Mouse (Mus musculus): ENCODE results near the gene Barhl1.

The Barhl1 gene

DNA sequence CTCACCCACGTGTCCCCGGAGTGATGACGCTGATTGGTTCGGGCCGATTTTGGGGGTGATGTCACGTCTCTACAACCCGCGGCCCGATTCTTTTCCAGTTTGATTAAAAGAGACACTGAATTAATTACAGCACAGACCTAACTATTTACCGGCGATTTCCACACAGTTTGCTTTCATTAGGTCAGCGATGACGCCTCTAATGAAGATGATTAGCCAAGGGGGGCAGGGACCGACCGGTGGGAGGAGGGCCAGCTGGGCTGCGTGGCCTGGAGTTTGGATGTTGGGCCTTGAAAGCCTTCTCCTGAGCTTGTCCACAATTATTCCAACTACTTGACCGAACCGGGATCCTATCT, at the start of gene Barhl1:
Gene Barhl1, minus strand, starts transcription at position 156 of the 353 bp plus-strand sequence.
- no peak for DNase-seq (ENCODE audit: low spot score)

DNA sequence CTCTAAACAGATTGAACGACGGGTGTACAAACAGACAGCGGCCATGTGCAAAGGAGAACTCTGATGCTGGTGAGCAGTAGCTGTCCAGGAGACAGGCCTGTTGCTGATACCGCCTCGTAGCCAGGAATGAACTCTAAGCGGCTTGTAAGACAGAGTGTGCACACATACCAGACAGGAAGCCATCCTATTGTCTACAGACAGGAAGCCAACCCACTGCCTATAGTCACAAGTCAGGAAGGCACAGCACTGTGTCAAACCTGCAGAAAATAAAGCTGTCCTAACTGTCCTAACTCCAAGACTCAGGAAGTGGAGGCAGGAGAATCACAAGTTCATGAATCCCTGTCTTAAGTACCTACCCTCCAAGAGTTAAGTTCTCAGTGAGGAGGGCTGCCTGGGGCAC, 47.1 kb upstream of the Barhl1 start:
- no peak for DNase-seq (ENCODE audit: low spot score)

DNA sequence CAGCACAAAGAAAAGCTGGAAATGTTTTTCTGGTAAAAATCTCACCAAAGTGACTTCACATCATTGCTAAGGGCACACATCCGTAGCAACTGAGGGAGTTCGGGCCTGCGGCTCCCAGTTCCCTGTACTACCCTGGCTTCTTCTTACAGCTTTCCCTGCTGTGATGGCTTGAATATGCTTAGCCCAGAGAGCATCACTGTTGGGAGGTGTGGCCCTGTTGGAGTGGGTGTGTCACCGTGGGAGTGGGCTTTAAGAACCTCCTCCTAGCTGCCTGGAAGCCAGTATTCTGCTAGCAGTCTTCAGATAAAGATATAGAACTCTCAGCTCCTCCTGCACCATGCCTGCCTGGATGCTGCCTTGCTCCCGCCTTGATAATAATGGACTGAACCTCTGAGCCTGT, 45.2 kb upstream of the Barhl1 start:
- DNase-seq (ENCODE audit: low spot score) = no peak

DNA sequence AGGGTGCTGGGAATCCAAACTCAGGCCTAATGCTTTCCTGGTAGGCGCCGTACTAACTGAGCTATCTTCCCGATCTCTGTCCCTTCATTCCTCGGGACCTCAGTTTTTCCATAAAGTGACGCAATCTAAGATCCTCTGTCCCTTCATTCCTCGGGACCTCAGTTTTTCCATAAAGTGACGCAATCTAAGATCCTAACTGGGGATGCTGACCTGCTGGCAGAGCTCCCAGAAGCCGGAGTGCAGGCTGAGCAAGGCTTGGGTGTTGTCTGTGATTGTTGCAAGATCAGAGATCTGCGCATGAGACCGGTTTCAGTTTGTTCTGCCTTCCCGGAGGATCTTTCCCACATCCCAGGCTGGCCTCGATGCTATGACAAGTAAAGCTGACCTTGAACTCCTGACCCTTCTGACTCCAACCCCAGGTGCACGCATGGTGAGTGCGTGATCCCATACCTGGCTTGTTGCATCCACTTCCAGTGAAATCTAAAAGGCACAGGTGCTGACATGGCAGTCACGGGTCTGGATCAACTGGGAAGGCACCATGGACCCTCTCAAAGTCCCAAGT, 44.6 kb upstream of the Barhl1 start:
- no peak for DNase-seq (ENCODE audit: low spot score)

DNA sequence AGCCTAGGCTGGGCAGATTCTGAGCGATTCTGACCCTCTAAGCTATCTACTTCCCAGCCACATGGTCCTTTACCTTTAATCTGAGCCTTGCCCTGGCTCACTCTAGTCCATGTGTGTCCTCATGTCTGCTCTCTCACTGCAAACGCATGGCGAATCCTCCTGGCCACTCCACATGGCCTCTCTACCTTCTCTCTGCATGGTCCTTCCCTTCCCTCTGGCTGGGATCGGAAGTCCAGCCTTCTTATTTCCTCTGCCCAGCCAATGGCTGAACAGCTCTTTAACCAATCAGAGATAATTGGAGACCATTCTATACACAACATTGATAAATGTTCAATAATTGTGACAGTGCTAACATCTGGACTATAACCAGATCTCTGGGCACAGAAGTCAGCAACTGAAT, 40.4 kb upstream of the Barhl1 start:
- no peak for DNase-seq (ENCODE audit: low spot score)

DNA sequence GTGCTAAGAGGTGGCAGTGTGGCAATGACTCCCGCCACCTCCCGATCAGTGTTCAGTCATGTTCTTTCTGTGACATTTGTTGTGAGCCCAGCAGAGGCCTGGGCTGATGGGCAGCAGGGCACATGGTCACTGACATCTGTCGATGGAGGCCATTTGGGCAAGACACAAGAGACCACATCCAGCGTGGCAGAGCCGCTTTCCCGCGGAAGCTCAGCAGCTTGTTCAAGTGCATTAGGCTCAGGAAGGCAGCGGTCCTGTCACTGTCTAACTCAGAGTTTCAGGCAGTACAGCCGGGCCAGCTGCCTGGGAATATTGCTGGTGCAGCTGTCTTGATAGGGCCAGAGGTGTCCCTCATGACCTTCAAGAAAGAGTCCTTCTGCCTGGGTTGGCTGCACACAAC, 38.1 kb upstream of the Barhl1 start:
- DNase-seq (ENCODE audit: low spot score) = peak; percentile 84

DNA sequence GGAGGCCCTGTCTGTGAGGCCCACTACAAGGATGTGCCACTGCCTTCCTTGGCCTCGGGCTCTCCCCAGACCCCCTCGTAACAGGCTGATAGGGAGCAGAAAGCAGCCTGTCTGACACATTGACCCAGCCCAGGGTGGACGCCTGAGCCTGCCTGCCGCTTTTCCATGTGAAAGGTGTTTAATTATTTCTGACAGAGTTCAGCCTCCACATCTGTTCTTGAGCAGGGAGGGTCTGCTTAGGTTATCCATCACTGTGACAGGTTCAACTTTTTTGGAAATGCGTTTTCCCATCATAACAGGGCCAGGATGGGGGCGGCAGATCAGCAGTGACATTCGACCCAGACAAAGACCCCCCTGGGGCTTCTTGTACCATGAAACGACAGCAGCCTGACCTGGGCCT, 36.5 kb upstream of the Barhl1 start:
- no peak for DNase-seq (ENCODE audit: low spot score)

DNA sequence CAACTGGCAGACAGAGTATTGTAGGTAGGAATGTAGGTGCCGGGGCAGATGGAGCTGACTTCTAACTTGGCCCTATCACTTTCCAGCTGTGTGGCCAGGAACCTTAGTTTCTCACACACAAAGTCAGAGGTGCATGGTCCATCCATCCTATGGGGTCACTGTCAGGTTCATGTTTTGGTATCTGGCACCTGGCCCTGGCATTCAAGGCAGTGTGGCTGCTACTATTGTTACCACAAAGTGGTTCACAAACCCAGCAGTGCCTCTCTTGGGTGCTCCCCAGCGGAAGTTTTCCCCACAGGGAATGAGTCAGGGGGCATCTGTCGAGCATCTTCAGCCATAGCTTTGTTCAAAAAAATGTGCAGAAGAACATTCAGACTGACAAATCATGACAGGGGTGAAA, 29.8 kb upstream of the Barhl1 start:
- DNase-seq (ENCODE audit: low spot score) = no peak

DNA sequence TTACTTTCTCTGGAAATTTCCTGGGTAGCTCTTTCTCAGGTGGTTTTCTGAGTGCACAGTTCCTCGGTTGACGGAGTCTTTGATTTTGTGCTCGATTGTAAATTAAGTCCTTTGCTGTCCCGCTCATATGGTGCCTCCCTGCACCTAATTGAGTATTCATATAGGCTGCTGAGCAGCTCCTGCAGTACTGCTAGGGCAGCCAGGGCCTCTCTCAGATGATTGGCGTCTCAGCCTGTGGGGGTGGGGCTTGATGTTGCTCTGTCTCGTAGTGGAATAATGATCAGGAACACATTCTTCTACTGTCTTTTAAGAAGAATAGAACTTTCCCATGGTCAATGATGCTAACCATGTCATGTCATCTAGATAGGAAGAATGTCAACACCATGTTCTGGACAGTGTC, 28.9 kb upstream of the Barhl1 start:
- DNase-seq (ENCODE audit: low spot score) = no peak

DNA sequence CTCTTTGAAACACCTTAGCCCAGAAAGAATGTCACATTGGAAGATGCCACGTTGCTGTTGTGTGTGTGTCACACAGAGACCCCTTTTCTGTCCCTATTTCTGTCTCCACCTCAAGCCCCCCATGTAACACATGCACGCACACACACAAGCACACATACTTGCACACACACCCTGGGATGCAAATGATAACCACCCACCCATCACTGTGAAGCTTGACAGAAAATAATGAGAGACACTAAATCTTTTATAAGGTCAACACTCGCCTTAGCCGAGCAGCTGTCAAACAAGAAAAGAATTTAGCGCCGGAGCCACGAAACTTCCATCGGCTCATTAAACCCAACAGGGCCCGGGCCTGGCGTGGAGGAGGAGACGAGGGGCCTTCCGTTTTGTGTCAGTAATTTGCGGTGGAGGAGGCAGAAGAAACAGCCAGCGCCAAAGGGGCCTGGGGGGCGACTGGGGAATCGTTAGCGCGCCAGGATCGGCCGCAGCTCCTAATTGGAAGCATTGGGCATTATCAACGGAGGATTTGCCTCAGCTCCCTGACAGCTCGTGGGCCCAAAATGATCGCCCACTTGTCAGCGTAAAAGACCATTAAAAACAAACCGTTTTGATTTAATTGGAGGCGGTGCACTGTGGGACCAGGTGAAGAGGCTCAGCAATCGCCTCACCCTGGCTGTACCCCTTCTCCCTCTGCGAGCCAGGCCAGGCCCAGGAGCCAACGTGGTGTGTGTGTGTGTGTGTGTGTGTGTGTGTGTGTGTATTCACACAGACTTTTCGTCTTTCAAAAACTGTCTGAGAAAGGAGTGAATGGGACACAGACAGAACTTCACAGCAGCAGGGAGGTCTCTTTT, 27.4 kb upstream of the Barhl1 start:
- DNase-seq (ENCODE audit: low spot score) = peak; percentile 78

DNA sequence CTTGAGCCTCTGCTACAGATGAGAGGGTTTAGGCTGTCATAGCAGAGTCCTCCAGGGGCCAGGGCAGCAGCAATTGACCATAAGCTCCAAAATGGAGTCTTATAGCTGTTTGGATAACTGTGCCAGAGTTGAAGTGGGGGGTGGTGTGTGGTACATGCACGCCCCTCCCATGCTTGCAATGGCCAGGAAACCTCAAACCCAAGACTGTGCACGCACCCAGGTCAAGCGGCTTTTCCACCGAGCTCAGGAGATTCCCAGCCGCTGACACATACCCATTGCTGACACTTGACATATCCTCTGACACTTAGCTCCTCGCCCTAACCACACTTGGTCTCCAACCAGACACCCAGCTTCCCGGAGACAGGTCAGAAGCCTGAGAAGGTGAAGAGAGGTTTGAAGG, 22.5 kb upstream of the Barhl1 start:
- DNase-seq (ENCODE audit: low spot score) = no peak

DNA sequence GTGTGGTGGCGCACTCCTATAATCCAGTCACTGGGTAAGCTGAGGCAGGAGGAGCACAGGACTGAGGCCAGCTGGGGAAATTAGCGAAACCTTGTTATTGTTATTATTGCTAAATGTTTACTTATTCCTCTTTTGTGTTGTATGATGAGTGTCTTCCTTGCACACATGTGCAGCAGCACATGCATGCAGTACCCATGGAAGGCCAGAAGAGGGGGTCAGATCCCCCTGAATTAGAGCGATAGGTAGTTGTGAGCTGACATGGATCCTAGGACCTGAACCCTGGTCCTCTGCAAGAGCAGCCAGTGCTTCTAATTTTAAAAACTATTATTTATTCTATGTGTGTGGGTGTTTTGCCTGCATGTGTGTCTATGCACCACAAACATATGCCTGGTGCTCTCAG, 14.1 kb upstream of the Barhl1 start:
- no peak for DNase-seq (ENCODE audit: low spot score)

DNA sequence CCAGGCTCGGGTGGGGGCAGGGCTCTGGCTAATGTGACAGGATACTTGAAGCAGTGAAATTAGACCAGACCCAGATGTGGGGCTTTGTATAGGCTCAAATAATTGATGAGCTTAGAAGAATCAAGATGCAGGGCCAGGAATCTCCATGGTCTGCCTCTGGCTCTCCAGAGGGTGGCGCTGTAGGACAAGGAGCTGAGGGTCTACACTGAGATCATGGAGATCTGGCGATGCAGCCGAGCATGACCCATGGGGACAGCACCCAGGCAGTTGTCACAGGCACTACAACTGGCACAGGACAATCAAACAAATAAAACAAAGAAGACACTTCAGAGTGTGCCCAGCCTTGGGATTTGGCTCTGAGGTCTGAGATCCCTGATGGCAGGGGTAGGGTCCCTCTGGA, 7.4 kb upstream of the Barhl1 start:
- DNase-seq (ENCODE audit: low spot score) = peak; percentile 92

DNA sequence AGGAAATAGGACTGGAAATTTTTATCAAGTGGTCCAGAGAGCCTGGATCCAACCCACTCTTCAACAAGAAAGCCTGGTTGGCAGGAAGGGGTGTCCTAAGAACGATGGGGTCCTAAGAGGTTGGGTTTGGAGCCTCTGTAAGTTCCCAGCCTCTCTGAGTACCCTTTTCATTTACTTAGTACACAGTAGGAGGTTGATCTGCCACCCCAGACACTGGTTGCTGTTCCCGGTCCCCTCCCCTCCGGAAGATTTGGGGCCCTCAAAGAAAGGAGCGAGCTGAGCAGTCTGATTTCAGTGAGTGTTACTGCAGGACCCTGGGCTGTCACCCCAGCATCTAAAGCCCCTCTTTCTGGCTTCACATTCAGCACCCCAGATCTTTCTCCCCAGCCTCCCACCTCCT, 2.5 kb upstream of the Barhl1 start:
- DNase-seq (ENCODE audit: low spot score) = no peak

DNA sequence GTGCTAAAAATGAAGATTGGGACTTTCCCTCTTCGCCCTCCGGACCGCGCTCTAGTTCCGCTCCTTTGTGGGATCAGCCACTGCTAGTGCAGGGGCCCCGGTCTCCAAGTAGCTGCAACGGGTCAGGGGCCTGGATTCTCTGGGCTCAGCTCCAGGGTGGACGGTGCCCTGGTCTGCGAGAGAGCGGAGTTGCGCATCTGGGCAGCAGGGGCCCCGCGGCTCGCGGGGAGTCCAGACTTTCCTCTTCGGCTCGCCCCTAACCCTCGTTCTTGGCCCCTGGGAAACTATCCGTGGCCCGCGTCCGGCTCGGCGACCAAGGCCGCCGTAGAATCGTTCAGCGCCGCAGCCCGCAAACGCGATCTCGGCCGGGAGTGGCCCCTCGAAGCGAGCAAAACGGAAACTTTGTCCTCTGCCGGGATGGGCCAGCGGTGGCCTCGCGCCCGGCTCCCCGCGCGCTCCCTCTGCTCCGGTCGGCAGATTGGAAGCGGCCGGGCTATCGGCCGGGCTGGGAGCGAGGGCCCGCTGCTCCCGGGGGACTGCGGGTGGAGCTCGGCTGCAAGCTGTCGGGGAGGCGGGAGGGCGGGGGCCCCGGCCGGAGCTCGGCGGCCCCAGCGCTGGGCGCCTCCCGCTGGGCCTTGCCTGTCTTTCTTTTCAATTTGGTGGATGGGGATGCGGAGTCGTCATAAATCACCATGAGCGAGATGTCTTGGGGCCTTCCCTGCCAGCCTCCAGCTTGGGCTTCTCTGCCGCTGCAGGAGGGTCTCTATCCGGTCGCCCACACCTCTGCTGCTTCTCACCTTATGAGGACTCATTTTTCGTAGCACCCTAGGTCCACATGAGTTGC, 1.3 kb upstream of the Barhl1 start:
- peak; percentile 45 for DNase-seq (ENCODE audit: low spot score)

DNA sequence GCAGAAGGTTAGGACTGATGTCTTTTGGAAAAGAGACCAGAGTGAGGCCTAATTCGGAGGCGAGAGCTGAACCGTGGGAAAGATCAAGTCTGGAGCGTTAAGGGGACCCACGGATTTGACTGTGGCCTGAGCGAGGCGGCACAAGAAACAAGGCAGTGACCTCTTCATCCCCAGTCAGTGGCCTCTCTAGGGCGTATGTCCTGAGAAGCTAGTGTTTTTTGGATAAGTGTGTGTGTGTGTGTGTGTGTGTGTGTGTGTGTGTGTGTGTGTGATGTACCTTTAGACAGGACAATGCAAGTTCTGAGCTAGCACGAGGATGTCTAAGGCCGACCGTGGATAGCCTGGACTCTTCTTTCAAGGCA, 669 bp upstream of the Barhl1 start:
- DNase-seq (ENCODE audit: low spot score) = peak; percentile 42

DNA sequence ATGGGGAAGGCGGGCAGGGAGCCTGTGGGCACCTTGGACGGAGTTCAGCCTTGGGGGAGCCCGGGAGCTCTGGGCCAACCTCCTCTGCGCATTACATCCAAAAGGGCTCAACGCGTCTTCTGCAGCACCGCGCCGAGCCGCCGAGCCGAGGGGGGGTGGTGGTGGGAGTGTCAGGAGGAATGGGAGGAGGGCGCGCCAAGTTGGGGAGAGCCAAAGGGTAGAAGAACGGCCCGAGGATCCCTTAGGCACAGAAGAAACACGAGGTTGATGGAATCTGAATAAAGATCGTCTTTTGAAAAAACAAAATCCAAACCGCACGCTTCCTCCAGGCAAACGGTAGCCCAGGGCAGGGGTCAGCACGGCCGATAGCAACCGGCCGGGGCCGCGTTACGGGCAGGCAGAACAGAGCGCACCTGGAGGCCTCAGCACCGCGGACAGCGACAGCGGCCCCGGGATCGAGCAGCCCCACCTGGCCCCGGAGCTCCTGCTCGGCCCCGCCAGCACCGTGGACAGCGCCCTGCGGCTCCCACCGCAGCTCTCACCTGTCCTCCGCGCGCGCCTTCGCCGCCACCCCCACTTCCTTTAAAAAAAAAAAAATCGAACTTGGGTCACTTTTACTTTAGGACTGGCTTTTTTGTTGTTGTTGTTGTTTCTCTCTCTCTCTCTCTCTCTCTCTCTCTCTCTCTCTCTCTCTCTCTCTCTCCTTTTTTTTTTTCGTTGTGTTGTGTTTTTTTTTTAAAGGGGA, 528 bp downstream of the Barhl1 start:
- peak; percentile 53 for DNase-seq (ENCODE audit: low spot score)

DNA sequence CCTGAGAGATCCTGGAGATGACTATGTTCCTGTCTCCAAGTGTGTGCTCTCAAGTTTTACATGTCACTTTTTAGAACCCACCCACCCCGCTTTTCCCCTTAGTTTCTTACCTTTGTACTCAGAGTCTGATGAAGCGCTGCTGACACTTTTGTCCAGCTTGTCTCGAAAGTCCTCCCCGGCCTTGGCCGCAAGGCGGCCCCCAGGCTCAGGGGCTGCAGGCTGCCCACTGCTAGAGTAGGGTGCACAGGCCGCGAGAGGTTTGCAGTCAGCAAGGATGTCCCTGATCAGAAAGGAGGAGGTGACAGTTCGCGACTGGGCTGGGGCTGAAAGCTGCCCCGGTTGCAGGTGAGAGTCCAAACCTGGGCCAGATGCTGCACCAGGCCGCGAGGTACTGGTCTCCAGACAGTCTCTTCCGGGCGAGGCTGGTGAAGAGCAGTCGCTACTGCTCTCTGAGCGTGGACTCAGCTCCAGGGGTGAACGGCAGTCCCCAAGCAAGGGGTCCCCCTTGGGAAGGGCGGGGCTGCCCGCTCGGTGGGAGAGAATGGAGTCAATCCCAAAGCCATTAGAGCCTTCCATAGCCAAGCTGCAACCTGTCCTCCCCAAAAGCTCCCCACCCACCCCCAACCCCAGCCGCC, 1.2 kb downstream of the Barhl1 start:
- peak; percentile 19 for DNase-seq (ENCODE audit: low spot score)

DNA sequence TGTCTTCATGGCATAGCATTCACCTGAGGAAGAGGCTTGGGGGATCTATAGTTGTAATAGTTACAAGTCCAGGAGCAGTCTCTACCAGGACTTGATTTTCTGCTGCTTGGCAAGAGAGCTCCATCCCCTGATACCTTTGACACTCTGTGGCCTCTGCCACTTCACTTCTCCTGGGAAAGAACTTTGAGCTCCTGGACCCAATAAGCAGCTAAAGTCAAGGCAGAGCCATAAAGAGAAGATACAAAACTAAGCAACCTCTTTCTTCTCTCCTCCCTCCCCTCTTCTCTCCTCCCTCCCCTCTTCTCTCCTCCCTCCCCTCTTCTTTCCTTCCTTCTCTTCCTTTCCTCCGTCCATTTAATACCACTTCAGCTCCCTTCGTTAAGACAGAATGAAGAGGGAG, 2.3 kb downstream of the Barhl1 start:
- DNase-seq (ENCODE audit: low spot score) = no peak

DNA sequence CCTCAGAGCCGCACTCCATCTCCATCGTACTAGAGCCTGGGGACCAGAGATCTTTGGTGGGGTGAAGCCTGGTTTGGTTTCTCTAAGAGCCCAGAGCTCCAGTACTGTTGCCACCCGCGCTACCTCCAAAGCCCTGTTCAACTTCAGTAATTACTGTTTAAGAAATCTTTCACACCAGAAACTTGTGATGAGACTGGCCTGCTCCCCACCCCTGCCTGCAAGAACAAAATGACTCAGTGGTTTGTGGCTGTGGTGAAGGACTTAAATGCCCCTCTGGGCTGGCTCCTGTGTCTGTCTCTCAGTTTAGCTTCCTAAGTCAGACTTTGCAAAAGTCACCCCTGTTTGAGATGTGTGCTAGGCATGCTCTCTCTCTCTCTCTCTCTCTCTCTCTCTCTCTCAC, 3.5 kb downstream of the Barhl1 start:
- DNase-seq (ENCODE audit: low spot score) = peak; percentile 28

DNA sequence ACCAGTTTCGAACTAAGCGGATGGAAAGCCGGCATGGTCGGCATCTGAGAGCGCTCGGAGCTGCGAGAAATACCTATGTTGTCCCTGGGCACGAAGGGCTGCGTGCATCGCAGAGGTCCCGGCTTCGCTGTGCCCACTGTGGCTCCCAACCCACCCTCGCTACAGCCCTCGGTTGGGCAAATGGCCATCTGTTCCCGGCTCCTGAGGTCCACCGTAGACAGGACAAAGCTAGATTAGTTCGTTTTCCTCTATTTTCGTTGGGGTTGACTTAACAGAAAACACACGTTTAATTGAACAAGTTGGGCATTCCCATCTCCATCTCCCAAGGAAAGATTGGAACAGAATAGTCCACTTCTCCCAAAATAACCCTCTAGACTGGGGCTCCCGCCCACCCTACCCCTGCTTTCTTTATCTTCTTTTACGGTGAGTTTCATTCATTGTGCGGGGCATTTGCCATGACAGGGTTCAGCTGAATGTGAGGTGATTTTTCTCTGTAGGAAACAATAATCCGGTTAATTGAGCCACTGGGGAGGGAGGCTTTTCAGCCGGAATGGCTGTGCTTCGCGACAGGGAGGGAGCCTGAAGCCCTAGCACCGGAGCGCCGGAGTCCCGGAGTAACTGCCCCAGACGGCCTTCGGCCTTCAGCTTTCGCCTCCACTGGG, 4.3 kb downstream of the Barhl1 start:
- DNase-seq (ENCODE audit: low spot score) = peak; percentile 44
